Mouse (Mus musculus) liver, embryonic 14 days (tissue): ENCODE data around the gene Rusc2. TPM values are rescaled to one million over a fixed set of nuclear protein-coding genes. Genes with fewer than 3 reads are reported as not detected.

Experiments used
- polyA plus RNA-seq: library from polyadenylated mRNA; depleted of rRNA; stranded (reverse); fragments of >200 nt; gene quantifications from 2 replicates; pipeline ENCODE4 v1.2.3, GENCODE M21; 2012; rRNA removed

The Rusc2 gene
- 0.39 and 0.45 TPM in 2 replicates for polyA plus RNA-seq

DNA sequence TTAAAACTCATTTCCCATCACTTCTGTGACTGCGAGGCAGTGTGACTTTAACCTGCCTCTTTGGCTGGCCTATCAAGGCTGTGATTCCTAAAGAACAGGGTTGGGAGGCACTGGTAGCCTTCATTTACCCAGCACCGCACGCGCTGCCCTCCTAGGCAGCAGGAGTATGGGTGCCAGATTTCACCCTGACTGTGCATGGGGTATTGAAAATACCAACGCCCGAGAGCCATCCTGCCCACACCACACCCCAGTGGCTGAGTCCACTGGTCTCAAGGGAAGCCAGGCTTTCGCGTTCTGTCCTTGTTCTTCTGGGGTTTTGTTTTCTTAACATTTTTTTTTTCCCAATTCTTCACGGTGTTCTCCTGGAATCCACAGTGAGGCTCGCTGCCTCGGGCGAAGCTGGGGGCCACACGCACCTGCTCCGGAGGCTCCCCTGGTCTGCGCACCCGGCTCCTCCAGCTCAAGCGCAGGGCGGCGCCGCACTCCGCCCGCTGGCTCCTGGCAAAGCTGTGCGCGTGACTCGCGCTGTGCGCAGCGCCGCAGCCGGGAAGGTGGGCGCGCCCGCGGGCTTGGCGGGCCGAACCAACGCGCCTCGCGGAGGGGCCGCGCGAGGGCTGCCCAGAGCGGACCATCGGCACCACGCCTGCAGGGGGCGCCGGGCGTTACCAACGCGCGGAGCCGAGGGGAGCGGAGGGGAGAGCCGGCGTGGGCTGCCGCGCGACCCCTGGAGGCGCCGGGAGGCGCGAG, at the start of gene Rusc2:
Gene Rusc2 (plus strand): TSS at position 572 of the 747 bp plus-strand sequence.

DNA sequence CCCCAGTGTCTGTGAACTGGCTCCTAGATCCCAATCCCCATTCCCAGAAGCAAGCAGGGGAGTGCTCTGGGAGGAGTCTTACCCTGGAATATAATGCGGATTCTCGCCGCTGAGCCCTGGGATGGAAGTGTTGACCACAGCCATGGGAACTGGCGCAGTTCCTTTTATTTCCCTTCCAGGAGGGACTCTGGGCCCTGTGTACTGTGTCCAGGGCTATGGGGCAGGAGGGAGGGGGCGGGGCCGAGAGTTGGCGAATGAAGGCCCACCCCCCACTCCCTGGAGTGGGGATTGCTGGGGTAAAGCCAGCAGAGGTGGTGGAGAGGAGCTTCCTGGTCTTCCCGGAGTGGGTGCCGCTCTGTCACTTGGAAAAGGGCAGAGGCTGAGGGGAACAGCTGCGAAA, 47.2 kb downstream of the Rusc2 start, which contains the start of gene Fam166b:
Gene Fam166b (minus strand): TSS at position 189 of the 400 bp plus-strand sequence.

DNA sequence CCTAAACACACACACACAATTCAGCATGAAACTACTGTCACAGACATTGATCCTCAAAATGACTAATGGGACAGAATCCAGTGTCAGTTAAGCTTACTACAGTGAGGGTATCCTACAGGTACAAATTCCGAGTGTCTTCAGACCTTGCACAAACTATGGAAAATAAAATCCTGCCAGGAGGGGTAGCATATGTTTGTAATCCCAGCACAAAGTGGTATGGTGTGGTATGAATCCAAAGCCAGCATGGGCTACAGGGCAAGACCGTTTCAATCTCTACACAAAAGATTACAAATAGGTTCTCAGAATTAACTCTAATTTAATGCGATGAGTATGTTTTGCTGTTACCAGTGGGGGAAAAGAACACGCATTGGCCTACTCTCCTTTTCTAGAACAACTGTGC, 59.9 kb downstream of the Rusc2 start, which contains the start of gene Tesk1:
Gene Tesk1 (plus strand): TSS at position 301 of the 400 bp plus-strand sequence.

DNA sequence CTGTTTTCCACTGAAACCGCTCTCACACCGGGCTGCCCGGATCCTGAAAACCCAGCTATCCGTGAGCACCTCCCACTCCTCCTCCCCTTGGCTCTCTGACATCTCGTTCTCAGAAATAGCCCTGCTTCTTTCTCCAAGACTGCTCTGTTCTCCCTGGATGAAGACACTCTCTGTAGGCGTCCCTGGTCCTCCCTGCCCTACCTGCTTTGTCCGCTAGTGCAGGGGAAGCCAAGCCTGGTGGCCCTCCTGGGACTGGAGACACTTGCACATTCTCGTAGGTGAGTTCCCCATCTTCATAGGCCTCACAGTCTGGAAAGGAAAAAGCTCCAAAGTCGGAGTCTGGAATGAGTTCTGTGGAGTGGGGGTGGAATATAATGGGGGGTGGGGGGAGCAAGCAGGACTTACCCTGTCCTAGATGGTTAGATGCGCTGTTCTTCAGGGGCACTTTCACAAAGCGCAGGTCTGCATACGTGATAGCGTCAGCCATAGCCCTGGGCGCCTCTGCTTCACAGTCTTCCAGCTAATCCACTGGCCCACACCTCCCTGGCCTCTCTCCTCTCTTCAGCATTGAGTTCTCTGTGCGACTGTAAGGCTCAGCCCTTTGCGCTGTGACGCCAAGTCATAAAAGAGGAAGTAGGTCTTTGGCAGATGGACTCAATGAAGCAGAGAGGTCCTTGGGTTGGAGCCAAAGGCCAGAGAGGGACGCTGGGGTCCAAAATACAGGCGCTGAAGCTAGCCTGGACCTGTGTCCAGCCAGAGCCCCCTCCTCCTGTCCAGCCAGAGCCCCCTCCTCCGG, 72.5 kb downstream of the Rusc2 start, which contains the start of gene Cd72:
Gene Cd72 (minus strand): TSS at position 588 of the 796 bp plus-strand sequence.

Other genes with a start within 250 kb of the Rusc2 start
- 0.07 and 0.09 TPM in 2 replicates for gene Atp8b5, start 114.8 kb upstream of the Rusc2 start, polyA plus RNA-seq
- gene Fam166b, start 47.2 kb downstream of the Rusc2 start, polyA plus RNA-seq = 0.02 TPM in 1 of 2 replicates, not detected in the other
- 2.4 and 2.7 TPM in 2 replicates for gene Tesk1, start 60.0 kb downstream of the Rusc2 start, polyA plus RNA-seq
- gene Cd72, start 72.6 kb downstream of the Rusc2 start, polyA plus RNA-seq = 0.20 and 0.38 TPM in 2 replicates
- 0.06 TPM in 1 of 2 replicates, not detected in the other for gene Sit1, start 101.8 kb downstream of the Rusc2 start, polyA plus RNA-seq
- 32.7 and 38.7 TPM in 2 replicates for gene Ccdc107, start 110.9 kb downstream of the Rusc2 start, polyA plus RNA-seq
- 33.9 and 38.3 TPM in 2 replicates for gene Arhgef39, start 117.7 kb downstream of the Rusc2 start, polyA plus RNA-seq
- gene Car9, start 125.0 kb downstream of the Rusc2 start, polyA plus RNA-seq = 0.53 and 0.58 TPM in 2 replicates
- gene Tpm2, start 141.8 kb downstream of the Rusc2 start, polyA plus RNA-seq = 9.7 and 20.6 TPM in 2 replicates
- gene Creb3, start 180.4 kb downstream of the Rusc2 start, polyA plus RNA-seq = 10.3 and 12.2 TPM in 2 replicates
- gene Tln1, start 180.7 kb downstream of the Rusc2 start, polyA plus RNA-seq = 27.3 and 31.5 TPM in 2 replicates
- 13.7 and 16.2 TPM in 2 replicates for gene Rgp1, start 196.7 kb downstream of the Rusc2 start, polyA plus RNA-seq
- gene Gba2, start 196.9 kb downstream of the Rusc2 start, polyA plus RNA-seq = 11.1 and 12.8 TPM in 2 replicates
- not detected in 2 replicates for gene Msmp, start 202.5 kb downstream of the Rusc2 start, polyA plus RNA-seq
- gene Npr2, start 250.0 kb downstream of the Rusc2 start, polyA plus RNA-seq = 1.5 and 1.9 TPM in 2 replicates